Mouse (Mus musculus): ENCODE measurements around the gene Trem2.

DNA sequence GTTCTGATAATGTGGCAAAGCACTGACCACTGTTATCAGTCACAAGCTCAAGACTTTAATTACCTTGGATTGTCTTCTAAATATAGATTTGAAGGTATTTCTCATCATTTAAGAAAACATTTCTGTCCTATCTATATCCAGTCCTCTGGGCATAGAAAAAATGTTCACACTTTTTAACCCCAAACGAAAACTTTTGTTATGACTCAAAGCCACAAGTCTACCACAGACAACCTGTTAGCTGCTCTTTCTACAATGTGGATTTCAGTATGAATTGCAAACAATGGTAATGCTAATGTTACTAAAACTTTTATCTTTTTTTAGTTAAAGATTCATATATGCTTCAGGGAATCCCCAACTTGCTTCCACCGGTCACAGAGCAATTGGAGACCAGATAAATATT lies 13.7 kb upstream of the Trem2 start:
- TF ChIP-seq POLR2A (IDR thresholded peaks at IDR 0.05; ENCODE audit: control insufficient read depth, extremely low read depth, insufficient read depth, low read length, poor library complexity) (no peak), CTCF (IDR thresholded peaks at IDR 0.05; ENCODE audit: borderline replicate concordance, control insufficient read depth, extremely low read depth, insufficient read depth, low read length, poor library complexity) (no peak)

Measured in thymus, adult 2 months (tissue).